Mouse (Mus musculus) thymus, adult 2 months (tissue): ENCODE measurements around the gene Map3k7. TPM values are rescaled to one million over a fixed set of nuclear protein-coding genes. Genes with fewer than 3 reads are reported as not detected.
A peak's percentile ranks its signal among the peaks of the same experiment; 100 is the strongest.

ENCODE experiments used
- DNase-seq: peaks from one replicate; pipeline ENCODE4 v3.0.0; 2021
- H3K27ac ChIP-seq: fragments of 200-500 bp; 2 replicates; pipeline ENCODE4 v1.5.1; 2012; ENCODE audit warnings: low read length, control low read depth; ENCODE audit not compliant: control insufficient read depth, insufficient read depth
- H3K27me3 ChIP-seq: fragments of 200-500 bp; 2 replicates; pipeline ENCODE4 v1.6.1; 2012; ENCODE audit warnings: mild to moderate bottlenecking, low read length, moderate library complexity, mixed read lengths; ENCODE audit not compliant: control insufficient read depth, insufficient read depth
- H3K36me3 ChIP-seq: fragments of 200-500 bp; 2 replicates; pipeline ENCODE4 v1.6.1; 2012; ENCODE audit warnings: mild to moderate bottlenecking, low read length, moderate library complexity; ENCODE audit not compliant: control insufficient read depth, insufficient read depth
- H3K4me1 ChIP-seq: fragments of 200-500 bp; replicated peaks from 2 replicates; pipeline ENCODE4 v1.6.1; 2012; ENCODE audit warnings: low read length; ENCODE audit not compliant: control insufficient read depth, insufficient read depth
- H3K4me3 ChIP-seq: fragments of 200-500 bp; 2 replicates; pipeline ENCODE4 v1.5.1; 2012; ENCODE audit warnings: mild to moderate bottlenecking, low read length, control low read depth, moderate library complexity; ENCODE audit not compliant: control insufficient read depth, insufficient read depth
- CTCF ChIP-seq: fragments of 200-500 bp; IDR thresholded peaks from 2 replicates; pipeline ENCODE4 v1.5.1; 2012; ENCODE audit warnings: mild to moderate bottlenecking, control low read depth, low read length, moderate library complexity, borderline replicate concordance; ENCODE audit not compliant: control insufficient read depth, poor library complexity, insufficient read depth; ENCODE audit errors: extremely low read depth
- POLR2A ChIP-seq: fragments of 200-500 bp; IDR thresholded peaks from 2 replicates; pipeline ENCODE4 v1.6.1; 2012; ENCODE audit warnings: mild to moderate bottlenecking, low read length, control low read depth, moderate library complexity; ENCODE audit not compliant: control insufficient read depth, poor library complexity, insufficient read depth; ENCODE audit errors: extremely low read depth
- WGBS: fragments of 180-500 bp; shearing (Covaris S2); methylation state at CpG from one replicate; pipeline ENCODE4 v1.1.7; 2018; 5-methylcytosine and 5-hydroxymethylcytosine counted together
- polyA plus RNA-seq: library from polyadenylated mRNA; depleted of rRNA; stranded (reverse); fragments of >200 nt; gene quantifications from 2 replicates; pipeline ENCODE4 v1.2.3, GENCODE M21; 2012

Gene Map3k7
- polyA plus RNA-seq, 1 experiment, result 74.5 TPM

- Histone ChIP-seq H3K4me1 (0 out of 2 replicates have a peak, but pooled peaks cover 2% of the 10 kb centered on the region), H3K36me3 (no peaks in the 10 kb centered on the region), H3K4me3 (no peak overlapping the region), H3K27ac (no peak overlapping the region), H3K27me3 (peaks cover 8% of the 10 kb centered on the region; the same call in 1 of the 2 replicates)
- TF ChIP-seq CTCF, result no peak
- 55% methylated on average over 4 of the region's 4 CpGs for WGBS
- DNase-seq, result no peak
Measured at GRCm38 (mm10) chr4:31941616-31942015, 22.3 kb upstream of the Map3k7 start.

- no peak for DNase-seq
- H3K4me1 ChIP-seq, result 0 out of 2 replicates have a peak, but pooled peaks cover under 1% of the 10 kb centered on the region
- no peak overlapping the region for H3K27ac ChIP-seq
- H3K4me3 ChIP-seq, result no peak overlapping the region
- no peaks in the 10 kb centered on the region for H3K36me3 ChIP-seq
- TF ChIP-seq CTCF (no peak), POLR2A (no peak)
- WGBS, result 90% methylated on average over 2 of the region's 2 CpGs
- 0 out of 2 replicates have a peak, but pooled peaks cover under 1% of the 10 kb centered on the region for H3K27me3 ChIP-seq
Measured at GRCm38 (mm10) chr4:31943045-31943444, 20.9 kb upstream of the Map3k7 start.

GRCm38 (mm10) chr4:31964194-31964875, 438 bp downstream of the Map3k7 start:
- WGBS, result 2% methylated on average over 47 of the region's 47 CpGs
- H3K4me1 ChIP-seq, result no peaks in the 10 kb centered on the region; the same call in 1 of the 2 replicates

GRCm38 (mm10) chr4:31965208-31965607, 1.3 kb downstream of the Map3k7 start:
- WGBS, result 37% methylated on average over 2 of the region's 2 CpGs
- no peak overlapping the region for H3K4me3 ChIP-seq
- no peaks in the 10 kb centered on the region for H3K36me3 ChIP-seq
- no peaks in the 10 kb centered on the region; the same call in 1 of the 2 replicates for H3K4me1 ChIP-seq
- H3K27ac ChIP-seq, result no peak overlapping the region
- TF ChIP-seq POLR2A, result no peak
- no peak for TF ChIP-seq CTCF
- no peaks in the 10 kb centered on the region for H3K27me3 ChIP-seq
- DNase-seq, result no peak

More at GRCm38 (mm10) chr4:31964194-31964875, 438 bp downstream of the Map3k7 start:
- DNase-seq, result no peak
- TF ChIP-seq POLR2A, result no peak
- TF ChIP-seq CTCF, result no peak
- Histone ChIP-seq H3K27me3 (no peaks in the 10 kb centered on the region), H3K27ac (peak overlapping the region; percentile 7; the same call in 1 of the 2 replicates), H3K36me3 (no peaks in the 10 kb centered on the region), H3K4me3 (peak overlapping the region; percentile 83)

- H3K4me3 ChIP-seq, result no peak overlapping the region
- no peaks in the 10 kb centered on the region for H3K36me3 ChIP-seq
- no peaks in the 10 kb centered on the region for H3K4me1 ChIP-seq
- no peak overlapping the region for H3K27ac ChIP-seq
- TF ChIP-seq POLR2A, result no peak
- TF ChIP-seq CTCF, result no peak
- no peaks in the 10 kb centered on the region for H3K27me3 ChIP-seq
- 91% methylated on average over 1 of the region's 1 CpGs for WGBS
- DNase-seq, result no peak
Measured at GRCm38 (mm10) chr4:31971437-31971836, 7.5 kb downstream of the Map3k7 start.

GRCm38 (mm10) chr4:31972181-31972580, 8.3 kb downstream of the Map3k7 start:
- Histone ChIP-seq H3K4me3 (no peak overlapping the region), H3K4me1 (no peaks in the 10 kb centered on the region), H3K27me3 (no peaks in the 10 kb centered on the region), H3K27ac (no peak overlapping the region), H3K36me3 (no peaks in the 10 kb centered on the region)
- no peak for TF ChIP-seq CTCF
- no peak for TF ChIP-seq POLR2A
- peak; percentile 17 for DNase-seq
- WGBS, result 56% methylated on average over 6 of the region's 6 CpGs
